Mouse (Mus musculus) limb, embryonic 15.5 days (tissue): ENCODE results near the gene Urm1. TPM values are rescaled to one million over a fixed set of nuclear protein-coding genes. Genes with fewer than 3 reads are reported as not detected.
A peak's percentile ranks its signal among the peaks of the same experiment; 100 is the strongest.

Source experiments
- ATAC-seq: fragments of 200-750 bp; cut with Nextera tagmentation; 2 replicates; pipeline ENCODE4 v1.8.0; 2017; ENCODE audit warnings: low read depth, moderate TSS enrichment; ENCODE audit not compliant: insufficient number of reproducible peaks, low FRiP score, low TSS enrichment
- H3K27ac ChIP-seq: fragments of 300-500 bp; sonication (generic); 2 replicates; pipeline ENCODE4 v1.5.1; 2015; ENCODE audit warnings: moderate library complexity, mild to moderate bottlenecking, inconsistent platforms
- H3K27me3 ChIP-seq: fragments of 300-500 bp; sonication (generic); 2 replicates; pipeline ENCODE4 v1.6.1; 2015; ENCODE audit warnings: inconsistent platforms
- H3K36me3 ChIP-seq: fragments of 300-500 bp; sonication (generic); 2 replicates; pipeline ENCODE4 v1.6.1; 2015; ENCODE audit warnings: inconsistent platforms
- H3K4me1 ChIP-seq: fragments of 300-500 bp; sonication (generic); 2 replicates; pipeline ENCODE4 v1.6.1; 2015; ENCODE audit warnings: inconsistent platforms
- H3K4me2 ChIP-seq: fragments of 300-500 bp; sonication (generic); 2 replicates; pipeline ENCODE4 v1.6.1; 2015; ENCODE audit warnings: mild to moderate bottlenecking, inconsistent platforms
- H3K4me3 ChIP-seq: fragments of 300-500 bp; sonication (generic); 2 replicates; pipeline ENCODE4 v1.5.1; 2015; ENCODE audit warnings: mild to moderate bottlenecking, inconsistent platforms
- H3K9ac ChIP-seq: fragments of 300-500 bp; sonication (generic); 2 replicates; pipeline ENCODE4 v1.6.1; 2015; ENCODE audit warnings: inconsistent platforms
- H3K9me3 ChIP-seq: fragments of 300-500 bp; sonication (generic); 2 replicates; pipeline ENCODE4 v1.6.1; 2016; ENCODE audit warnings: inconsistent platforms
- WGBS: fragments of 180-500 bp; shearing (Covaris S2); methylation state at CpG from one replicate; pipeline ENCODE4 v1.1.7; 2015; 5-methylcytosine and 5-hydroxymethylcytosine counted together
- polyA plus RNA-seq: library from polyadenylated mRNA; unstranded; fragments of >200 nt; fragmentation: Nextera tagmentation; extraction: Ambion mirVana; gene quantifications from 2 replicates; pipeline ENCODE4 v1.2.1, GENCODE M21; 2015

Urm1 gene
- polyA plus RNA-seq, 1 experiment from 2014 or later, result 24.4 TPM

GRCm38 (mm10) chr2:29855585-29856210, 35.8 kb downstream of the Urm1 start:
- WGBS, result 77% methylated on average over 10 of the region's 10 CpGs

GRCm38 (mm10) chr2:29856451-29857260, 36.8 kb downstream of the Urm1 start:
- no peak overlapping the region for H3K4me3 ChIP-seq
- H3K9ac ChIP-seq, result no peak overlapping the region
- H3K36me3 ChIP-seq, result no peaks in the 10 kb centered on the region
- H3K9me3 ChIP-seq, result no peaks in the 10 kb centered on the region
- 12% methylated on average over 19 of the region's 19 CpGs for WGBS
- 0 out of 2 replicates have a peak overlapping the region, but pooled peaks have one; percentile 19 for H3K27ac ChIP-seq
- H3K4me1 ChIP-seq, result peaks cover 19% of the 10 kb centered on the region; the same call in 1 of the 2 replicates
- no peak overlapping the region for H3K4me2 ChIP-seq
- H3K27me3 ChIP-seq, result peaks cover 5% of the 10 kb centered on the region
- no peak for ATAC-seq

More at GRCm38 (mm10) chr2:29855585-29856210, 35.8 kb downstream of the Urm1 start:
- Histone ChIP-seq H3K27me3 (peaks cover 5% of the 10 kb centered on the region), H3K4me1 (peaks cover 19% of the 10 kb centered on the region; the same call in 1 of the 2 replicates), H3K36me3 (no peaks in the 10 kb centered on the region), H3K9me3 (no peaks in the 10 kb centered on the region), H3K9ac (no peak overlapping the region), H3K27ac (no peak overlapping the region), H3K4me3 (no peak overlapping the region), H3K4me2 (no peak overlapping the region)
- no peak for ATAC-seq

GRCm38 (mm10) chr2:29857341-29857740, 37.5 kb downstream of the Urm1 start:
- Histone ChIP-seq H3K36me3 (no peaks in the 10 kb centered on the region), H3K4me3 (no peak overlapping the region), H3K4me2 (no peak overlapping the region), H3K27ac (peak overlapping the region; percentile 58), H3K27me3 (peaks cover 5% of the 10 kb centered on the region), H3K4me1 (peaks cover 19% of the 10 kb centered on the region; the same call in 1 of the 2 replicates), H3K9ac (no peak overlapping the region), H3K9me3 (no peaks in the 10 kb centered on the region)
- 19% methylated on average over 2 of the region's 2 CpGs for WGBS
- no peak for ATAC-seq

- Histone ChIP-seq H3K27ac (peak overlapping the region; percentile 58), H3K27me3 (peaks cover 5% of the 10 kb centered on the region), H3K9me3 (no peaks in the 10 kb centered on the region), H3K9ac (no peak overlapping the region), H3K36me3 (no peaks in the 10 kb centered on the region), H3K4me1 (peaks cover 19% of the 10 kb centered on the region; the same call in 1 of the 2 replicates), H3K4me3 (no peak overlapping the region), H3K4me2 (no peak overlapping the region)
- ATAC-seq, result no peak
- 58% methylated on average over 5 of the region's 5 CpGs for WGBS
These were observed 38.1 kb downstream of the Urm1 start for GRCm38 (mm10) chr2:29857967-29858366.

GRCm38 (mm10) chr2:29858748-29859473, 39.0 kb downstream of the Urm1 start:
- Histone ChIP-seq H3K9ac (no peak overlapping the region), H3K4me2 (no peak overlapping the region), H3K4me3 (no peak overlapping the region), H3K4me1 (peaks cover 19% of the 10 kb centered on the region; the same call in 1 of the 2 replicates), H3K9me3 (no peaks in the 10 kb centered on the region), H3K27ac (0 out of 2 replicates have a peak overlapping the region, but pooled peaks have one; percentile 38), H3K36me3 (no peaks in the 10 kb centered on the region), H3K27me3 (peaks cover 5% of the 10 kb centered on the region)
- ATAC-seq, result no peak
- WGBS, result 10% methylated on average over 5 of the region's 5 CpGs

GRCm38 (mm10) chr2:29865125-29865524, 45.2 kb downstream of the Urm1 start:
- Histone ChIP-seq H3K4me1 (peaks cover 11% of the 10 kb centered on the region), H3K27ac (no peak overlapping the region), H3K27me3 (no peaks in the 10 kb centered on the region), H3K9ac (no peak overlapping the region), H3K36me3 (no peaks in the 10 kb centered on the region), H3K4me2 (no peak overlapping the region), H3K9me3 (no peaks in the 10 kb centered on the region), H3K4me3 (no peak overlapping the region)
- WGBS, result 55% methylated on average over 4 of the region's 4 CpGs
- ATAC-seq, result no peak

- WGBS, result 1% methylated on average over 44 of the region's 44 CpGs
- H3K4me3 ChIP-seq, result peak within 1 kb of the TSS; percentile 54
- peak within 1 kb of the TSS; percentile 54 for H3K9ac ChIP-seq
- ATAC-seq, result peak; percentile 92
- H3K27ac ChIP-seq, result peak within 1 kb of the TSS; percentile 88
- no peaks in the 10 kb centered on the region for H3K27me3 ChIP-seq
- no peaks in the 10 kb centered on the region for H3K9me3 ChIP-seq
- peaks cover 22% of the 10 kb centered on the region for H3K4me1 ChIP-seq
- peak within 1 kb of the TSS; percentile 81 for H3K4me2 ChIP-seq
- peaks cover 15% of the 10 kb centered on the region for H3K36me3 ChIP-seq
These were observed 49.2 kb downstream of the Urm1 start, which contains the start of gene Cercam for GRCm38 (mm10) chr2:29868949-29869645. TSS of gene Cercam (plus strand) at chr2:29869164.

GRCm38 (mm10) chr2:29869646-29870451, 50.0 kb downstream of the Urm1 start:
- Histone ChIP-seq H3K27ac (peak overlapping the region; percentile 88), H3K36me3 (peaks cover 20% of the 10 kb centered on the region), H3K9ac (peak overlapping the region; percentile 54), H3K27me3 (no peaks in the 10 kb centered on the region), H3K9me3 (no peaks in the 10 kb centered on the region), H3K4me2 (peak overlapping the region; percentile 81), H3K4me3 (peak overlapping the region; percentile 54), H3K4me1 (peaks cover 22% of the 10 kb centered on the region)
- peak; percentile 17 for ATAC-seq
- WGBS, result 2% methylated on average over 17 of the region's 17 CpGs

GRCm38 (mm10) chr2:29872581-29873295, 52.9 kb downstream of the Urm1 start:
- ATAC-seq, result no peak
- Histone ChIP-seq H3K36me3 (peaks cover 38% of the 10 kb centered on the region), H3K4me3 (no peak overlapping the region), H3K4me1 (peaks cover 22% of the 10 kb centered on the region), H3K27me3 (no peaks in the 10 kb centered on the region), H3K9me3 (no peaks in the 10 kb centered on the region), H3K9ac (no peak overlapping the region), H3K27ac (no peak overlapping the region), H3K4me2 (no peak overlapping the region)
- 91% methylated on average over 10 of the region's 10 CpGs for WGBS

GRCm38 (mm10) chr2:29873801-29874200, 53.9 kb downstream of the Urm1 start:
- Histone ChIP-seq H3K27me3 (no peaks in the 10 kb centered on the region), H3K9me3 (no peaks in the 10 kb centered on the region), H3K9ac (no peak overlapping the region), H3K4me1 (peaks cover 20% of the 10 kb centered on the region), H3K4me3 (no peak overlapping the region), H3K36me3 (peaks cover 44% of the 10 kb centered on the region), H3K27ac (no peak overlapping the region), H3K4me2 (no peak overlapping the region)
- no peak for ATAC-seq
- WGBS, result 78% methylated on average over 4 of the region's 4 CpGs
